Mouse (Mus musculus) left cerebral cortex, adult 2 months (tissue): ENCODE results near the gene Tmem217. TPM values are rescaled to one million over a fixed set of nuclear protein-coding genes. Genes with fewer than 3 reads are reported as not detected.
"Not testable (repeated sequence)": the region's sequence is repeated elsewhere in the genome, so short reads cannot be mapped to it uniquely, and the experiment has no call there.

ENCODE experiments used
- DNase-seq, 2 experiments: peaks; one replicate each; pipeline ENCODE4 v3.0.0; 2021 to 2022; ENCODE audit warnings: low spot score in 2 of 2, mixed read lengths in 1 of 2; ENCODE audit errors: extremely low spot score in 1 of 2
- H3K27ac ChIP-seq: fragments of 200-600 bp; 2 replicates; pipeline ENCODE4 v1.8.1; 2022
- H3K4me3 ChIP-seq: fragments of 200-600 bp; 2 replicates; pipeline ENCODE4 v1.8.1; 2022
- CTCF ChIP-seq: fragments of 200-600 bp; IDR thresholded peaks from 2 replicates; pipeline ENCODE4 v1.8.1; 2022; ENCODE audit warnings: antibody characterized with exemption, mild to moderate bottlenecking, moderate library complexity
- intact Hi-C: fragments of 180-260 bp; cut with DNase I; formaldehyde crosslinking; loops from one replicate; pipeline ENCODE4 v1.15.1; 2025
- total RNA-seq, 2 experiments: library from RNA; stranded (reverse); gene quantifications; 2 replicates each; pipeline ENCODE4 v1.2.3; 2021

Gene Tmem217
- total RNA-seq, 2 experiments from 2014 or later = not detected

DNA sequence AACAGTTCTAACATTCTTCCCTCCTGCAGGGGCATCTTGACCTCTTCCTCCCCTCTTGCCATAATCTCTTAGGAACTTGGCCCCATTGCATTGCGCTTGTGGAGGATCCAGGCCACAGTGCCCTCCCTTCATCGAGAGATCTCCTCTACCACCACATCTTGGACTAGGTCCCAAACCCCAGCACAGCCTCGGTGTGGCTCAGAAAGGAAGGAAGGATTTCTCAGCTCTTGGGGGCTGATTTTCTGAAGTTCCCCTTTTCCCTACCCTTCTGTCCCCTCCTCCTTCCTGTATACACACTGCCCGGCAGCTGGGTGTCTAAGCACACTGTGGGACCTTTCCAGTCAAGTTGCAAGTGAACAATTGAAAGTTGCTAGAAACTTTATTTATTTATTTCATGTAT, 54.2 kb downstream of the Tmem217 start:
- H3K4me3 ChIP-seq = no peak overlapping the region
- DNase-seq = no peak
- no peak overlapping the region for H3K27ac ChIP-seq
- intact Hi-C loops = no loop called here
- no peak for TF ChIP-seq CTCF

DNA sequence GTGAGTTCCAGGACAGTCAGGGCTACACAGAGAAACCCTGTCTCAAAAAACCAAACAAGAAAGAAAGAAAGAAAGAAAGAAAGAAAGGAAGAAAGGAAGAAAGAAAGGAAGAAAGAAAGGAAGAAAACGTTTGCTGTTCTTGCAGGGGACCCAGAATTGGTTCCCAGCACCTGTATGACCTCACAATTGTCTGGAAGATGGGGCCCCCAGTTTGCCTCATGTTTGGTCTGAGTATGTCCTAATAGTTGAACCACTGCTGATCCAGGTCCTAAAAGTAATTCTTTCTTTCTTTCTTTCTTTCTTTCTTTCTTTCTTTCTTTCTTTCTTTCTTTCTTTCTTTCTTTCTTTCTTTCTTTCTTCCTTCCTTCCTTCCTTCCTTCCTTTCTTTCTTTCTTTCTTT, 54.7 kb downstream of the Tmem217 start:
- DNase-seq, H3K4me3 ChIP-seq, H3K27ac ChIP-seq, intact Hi-C loops: not testable (repeated sequence)

DNA sequence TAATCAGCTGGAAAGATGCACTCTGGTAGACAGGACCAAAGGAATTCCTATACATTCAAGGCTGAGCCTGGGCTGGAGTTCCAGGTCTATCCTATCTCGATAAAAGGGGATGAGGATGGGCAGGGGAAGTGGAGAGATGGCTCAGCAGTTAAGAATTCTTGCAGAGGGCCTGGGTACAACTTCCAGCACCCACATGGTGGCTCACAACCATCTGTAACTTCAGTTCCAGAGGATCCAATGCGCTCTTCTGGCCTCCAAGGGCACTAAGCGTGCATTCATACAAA, 55.2 kb downstream of the Tmem217 start:
- no peak overlapping the region for H3K4me3 ChIP-seq
- intact Hi-C loops = no loop called here
- TF ChIP-seq CTCF = no peak
- DNase-seq = no peak
- no peak overlapping the region for H3K27ac ChIP-seq

DNA sequence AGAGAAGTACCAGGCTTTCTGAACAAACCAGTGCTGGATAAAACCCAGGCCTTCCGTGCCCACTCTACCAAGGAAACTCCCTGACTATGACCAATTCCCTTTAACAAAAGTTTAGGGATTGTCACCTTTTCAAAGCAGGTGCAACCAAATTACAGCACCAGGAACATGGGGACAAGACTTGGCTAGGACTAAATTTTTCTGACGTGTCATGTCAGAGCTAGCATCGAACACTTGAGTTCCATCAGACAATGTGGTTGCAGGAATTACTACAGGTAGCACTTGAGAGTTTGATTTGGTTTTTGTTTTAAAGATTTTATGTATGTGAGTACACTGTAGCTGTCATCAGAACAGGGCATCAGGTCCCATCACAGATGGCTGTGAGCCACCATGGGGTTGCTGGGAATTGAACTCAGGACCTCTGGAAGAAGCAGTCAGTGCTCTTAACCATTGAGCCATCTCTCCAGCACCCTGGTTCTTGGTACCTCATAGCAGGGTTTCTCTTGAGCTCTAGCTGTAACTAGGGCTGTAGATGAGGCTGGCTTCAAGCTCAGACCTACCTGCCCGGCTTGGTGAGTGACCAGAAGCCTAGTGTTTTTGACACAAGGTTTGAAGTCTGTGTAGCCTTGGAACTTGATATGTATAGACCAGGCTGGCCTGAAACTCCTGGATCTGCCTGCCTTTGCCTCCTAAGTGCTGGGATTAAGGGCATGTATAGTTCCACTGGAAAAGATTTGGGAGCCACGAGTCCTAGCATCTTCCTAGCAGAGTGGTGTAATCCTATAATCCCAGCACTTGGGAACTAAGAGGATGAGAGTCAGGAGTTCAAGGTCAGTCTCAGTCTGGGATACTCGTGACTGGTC, 55.7 kb downstream of the Tmem217 start:
- Histone ChIP-seq H3K27ac (no peak overlapping the region), H3K4me3 (no peak overlapping the region)
- intact Hi-C loops = no loop called here
- no peak for DNase-seq
- no peak for TF ChIP-seq CTCF

DNA sequence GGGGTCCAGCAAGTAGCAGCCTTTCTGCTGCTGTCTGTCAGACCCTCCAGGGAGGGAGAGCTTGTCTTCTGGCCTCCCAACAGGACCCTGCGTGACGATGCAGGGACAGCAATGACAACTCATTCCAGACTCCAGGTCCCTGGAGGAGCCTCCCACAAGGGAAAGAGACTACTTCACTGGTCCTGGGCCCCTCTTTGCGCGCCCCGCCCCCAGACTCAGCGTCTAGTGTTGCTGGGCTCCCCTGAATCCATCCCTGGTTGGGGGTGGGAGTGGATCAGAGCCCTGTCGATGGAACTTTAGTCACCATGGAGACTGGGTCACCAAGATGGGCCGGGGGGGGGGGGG, 57.5 kb downstream of the Tmem217 start:
- no peak for TF ChIP-seq CTCF
- intact Hi-C loops = loop anchor here (5.0 kb wide), 1 partner anchor 112 kb away; no protein-coding TSS in a partner anchor
- Histone ChIP-seq H3K4me3 (no peak overlapping the region), H3K27ac (no peak overlapping the region)
- DNase-seq = no peak

DNA sequence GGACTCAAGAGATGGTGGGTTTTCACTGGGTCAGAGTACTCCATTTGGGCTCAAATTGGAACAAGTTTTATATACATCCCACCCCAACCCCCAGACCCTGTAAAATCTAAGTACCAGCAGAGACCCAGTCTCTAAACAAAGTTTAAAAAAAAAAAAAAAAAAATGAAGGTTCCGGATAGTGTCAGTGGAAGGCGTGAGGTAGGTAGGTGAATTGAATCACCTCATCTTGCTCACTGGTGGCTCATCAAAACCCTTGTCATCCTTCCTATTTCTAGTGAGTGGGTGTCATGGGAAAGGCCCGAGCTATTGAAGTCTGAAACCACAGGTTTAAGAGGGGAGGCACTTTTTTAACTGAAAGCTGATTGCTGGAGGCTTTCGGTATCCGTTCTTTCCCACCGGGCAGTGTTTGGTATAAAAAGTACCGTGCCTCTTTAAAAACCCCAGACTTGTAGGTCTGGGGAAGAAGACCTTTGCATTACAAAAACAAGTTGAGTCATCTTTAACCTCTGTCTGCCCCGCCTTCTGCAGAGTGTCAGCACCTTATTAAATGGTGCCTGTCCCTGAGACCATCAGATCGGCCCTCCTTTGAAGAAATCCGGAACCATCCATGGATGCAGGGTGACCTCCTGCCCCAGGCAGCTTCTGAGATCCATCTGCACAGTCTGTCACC, 58.0 kb downstream of the Tmem217 start:
- intact Hi-C loops = loop anchor here (5.0 kb wide), 1 partner anchor 112 kb away; no protein-coding TSS in a partner anchor
- DNase-seq = no peak
- no peak overlapping the region for H3K27ac ChIP-seq
- no peak overlapping the region for H3K4me3 ChIP-seq
- TF ChIP-seq CTCF = no peak

DNA sequence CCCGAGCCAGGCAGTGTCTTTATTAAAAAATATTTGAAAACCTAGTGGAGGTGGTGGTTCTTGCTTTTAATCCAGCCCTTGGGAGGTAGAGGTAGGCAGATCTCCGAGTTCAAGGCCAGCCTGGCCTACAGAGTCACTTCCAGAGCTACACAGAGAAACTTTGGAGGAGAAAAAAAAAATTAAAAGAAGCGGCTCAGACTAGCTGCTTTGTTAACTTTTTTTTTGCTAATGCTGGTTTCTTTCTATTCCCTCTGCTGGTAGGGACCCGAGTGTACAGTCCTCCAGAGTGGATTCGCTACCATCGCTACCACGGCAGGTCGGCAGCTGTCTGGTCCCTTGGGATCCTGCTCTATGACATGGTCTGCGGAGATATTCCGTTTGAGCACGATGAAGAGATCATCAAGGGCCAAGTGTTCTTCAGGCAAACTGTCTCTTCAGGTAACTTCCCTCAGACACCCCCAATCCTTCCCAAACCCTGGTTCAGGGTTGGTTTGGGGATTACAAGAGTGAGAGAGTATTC, 58.7 kb downstream of the Tmem217 start:
- no peak for TF ChIP-seq CTCF
- no peak for DNase-seq
- intact Hi-C loops = loop anchor here (5.0 kb wide), 1 partner anchor 111 kb away; no protein-coding TSS in a partner anchor
- no peak overlapping the region for H3K4me3 ChIP-seq
- no peak overlapping the region for H3K27ac ChIP-seq

DNA sequence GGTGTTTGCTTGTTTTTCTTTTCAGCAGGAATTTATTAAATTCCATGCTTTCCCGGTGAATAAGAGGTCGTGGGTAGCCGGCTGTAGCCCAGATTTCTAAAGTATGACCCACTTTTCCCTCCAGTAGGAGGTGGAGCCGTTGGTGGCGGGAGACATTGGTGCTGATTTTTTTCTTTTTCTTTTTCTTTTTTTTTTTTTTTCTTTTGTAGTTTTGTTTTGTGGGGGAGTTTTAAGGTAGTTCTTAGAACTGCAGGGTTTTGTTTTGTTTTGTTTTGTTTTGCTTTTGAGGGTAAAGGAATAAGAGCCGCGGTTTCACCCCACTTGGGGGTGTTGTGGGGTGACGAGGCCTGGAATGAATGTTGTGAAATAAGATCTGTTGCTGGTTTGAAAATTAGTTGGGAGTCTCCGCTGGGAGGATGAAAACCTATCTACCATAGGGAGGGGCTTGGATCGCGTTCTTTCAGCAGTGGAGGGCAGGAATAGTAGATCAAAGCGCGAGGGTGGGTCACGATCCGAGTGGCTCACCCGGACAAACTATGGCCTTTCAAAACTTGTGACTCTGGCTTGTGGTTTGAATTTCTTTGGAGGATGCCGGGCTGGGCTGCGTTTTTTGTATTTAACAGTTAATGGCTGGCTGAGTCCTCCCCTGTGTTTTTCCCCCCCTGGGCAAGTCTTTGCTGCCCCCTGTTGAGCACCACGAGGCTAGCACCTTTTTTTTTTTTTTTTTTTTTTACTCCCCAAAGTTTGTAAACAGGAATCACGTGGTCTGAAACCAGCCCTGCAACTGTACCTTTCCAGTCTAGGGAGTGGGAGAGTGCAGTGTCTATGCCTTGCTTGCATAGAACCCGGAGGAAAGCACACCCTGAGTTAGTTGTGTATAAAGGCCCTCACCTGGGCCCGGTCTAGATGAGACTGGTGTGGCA, 59.7 kb downstream of the Tmem217 start:
- H3K27ac ChIP-seq = peak overlapping the region; percentile 74
- intact Hi-C loops = loop anchor here (1.0 to 5.0 kb wide), 3 partner anchors 55 to 110 kb away; no protein-coding TSS in a partner anchor
- peak overlapping the region; percentile 92 for H3K4me3 ChIP-seq
- peak; percentile 31 to 41 for DNase-seq
- TF ChIP-seq CTCF = peak; percentile 78

DNA sequence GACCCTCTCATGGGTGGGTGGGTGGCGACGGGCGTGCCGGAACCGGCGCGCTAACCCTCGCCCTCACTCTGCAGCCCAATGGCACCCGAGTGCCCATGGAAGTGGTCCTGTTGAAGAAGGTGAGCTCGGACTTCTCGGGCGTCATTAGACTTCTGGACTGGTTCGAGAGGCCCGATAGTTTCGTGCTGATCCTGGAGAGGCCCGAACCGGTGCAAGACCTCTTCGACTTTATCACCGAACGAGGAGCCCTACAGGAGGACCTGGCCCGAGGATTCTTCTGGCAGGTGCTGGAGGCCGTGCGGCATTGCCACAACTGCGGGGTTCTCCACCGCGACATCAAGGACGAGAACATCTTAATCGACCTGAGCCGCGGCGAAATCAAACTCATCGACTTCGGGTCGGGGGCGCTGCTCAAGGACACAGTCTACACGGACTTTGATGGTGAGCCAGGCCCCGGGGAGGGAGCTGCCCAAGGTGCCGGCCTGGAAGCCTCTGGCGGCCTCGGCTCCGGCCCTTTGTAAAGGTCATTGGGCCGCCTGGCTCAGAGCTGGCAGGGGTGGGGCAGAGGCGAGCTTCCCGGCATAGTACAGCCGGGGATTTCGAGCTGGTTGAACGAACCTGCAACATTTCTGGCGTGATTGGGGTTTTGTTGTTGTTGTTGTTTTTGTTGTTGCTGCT, 60.5 kb downstream of the Tmem217 start:
- peak overlapping the region; percentile 74 for H3K27ac ChIP-seq
- intact Hi-C loops = loop anchor here (1.0 to 5.0 kb wide), 4 partner anchors 54 to 223 kb away; partner anchors contain the start of gene BC004004
- H3K4me3 ChIP-seq = peak overlapping the region; percentile 92
- DNase-seq = peak; percentile 22 to 28
- no peak for TF ChIP-seq CTCF

DNA sequence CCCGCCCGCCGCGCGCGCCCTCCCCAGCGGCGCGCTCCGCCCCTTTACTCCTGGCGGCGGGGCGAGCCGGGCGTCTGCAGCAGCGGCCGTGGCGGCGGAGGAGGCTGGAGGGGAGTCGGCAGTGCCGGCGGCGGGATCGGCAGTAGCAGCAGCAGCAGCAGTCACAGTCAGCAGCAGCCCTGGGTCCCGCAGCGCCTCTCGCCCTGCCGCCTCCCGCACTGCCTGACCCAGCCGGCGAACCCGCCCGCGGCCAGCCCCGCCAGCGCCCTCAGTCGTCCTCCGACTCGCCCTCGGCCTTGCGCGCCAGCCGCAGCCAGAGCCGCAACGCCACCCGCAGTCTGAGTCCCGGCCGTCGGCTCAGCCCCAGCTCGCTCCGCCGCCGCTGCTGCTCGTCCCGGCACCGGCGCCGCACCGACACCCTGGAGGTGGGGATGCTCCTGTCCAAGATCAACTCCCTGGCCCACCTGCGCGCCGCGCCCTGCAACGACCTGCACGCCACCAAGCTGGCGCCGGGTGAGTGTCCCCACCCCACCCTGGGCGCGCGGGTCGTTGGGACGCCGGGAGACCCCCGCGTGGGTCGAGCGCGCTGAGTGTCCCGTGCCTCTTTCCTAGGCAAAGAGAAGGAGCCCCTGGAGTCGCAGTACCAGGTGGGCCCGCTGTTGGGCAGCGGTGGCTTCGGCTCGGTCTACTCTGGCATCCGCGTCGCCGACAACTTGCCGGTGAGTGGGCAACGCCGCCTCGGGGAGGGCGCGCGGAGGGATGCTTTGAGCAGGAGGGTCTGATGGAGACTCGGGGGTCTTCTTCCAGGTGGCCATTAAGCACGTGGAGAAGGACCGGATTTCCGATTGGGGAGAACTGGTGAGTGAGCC, 61.2 kb downstream of the Tmem217 start, which contains the start of gene Pim1:
Gene Pim1 (plus strand): TSS at position 41 of the 869 bp plus-strand sequence.
- H3K4me3 ChIP-seq = peak within 1 kb of the TSS; percentile 92
- peak; percentile 13; the same call in 1 of the 2 replicates for TF ChIP-seq CTCF
- DNase-seq = peak in 1 of 2 experiments; percentile 57
- H3K27ac ChIP-seq = peak within 1 kb of the TSS; percentile 74
- intact Hi-C loops = loop anchor here (2.0 to 5.0 kb wide), 2 partner anchors 109 to 222 kb away; partner anchors contain the start of gene BC004004
